Mouse (Mus musculus) spleen, adult 2 months (tissue): ENCODE results near the gene Sfxn1.

Experiments used
- CTCF ChIP-seq: fragments of 200-500 bp; IDR thresholded peaks from 2 replicates; pipeline ENCODE4 v1.5.1; 2011; ENCODE audit warnings: mild to moderate bottlenecking, inconsistent platforms; ENCODE audit not compliant: insufficient read depth, insufficient read length, insufficient replicate concordance; ENCODE audit errors: extremely low read depth
- POLR2A ChIP-seq: fragments of 200-500 bp; IDR thresholded peaks from 2 replicates; pipeline ENCODE4 v1.6.1; 2011; ENCODE audit warnings: low read depth, low read length, inconsistent platforms

- TF ChIP-seq CTCF (peak; percentile 87; the same call in 1 of the 2 replicates), POLR2A (no peak)
Measured at GRCm38 (mm10) chr13:54113819-54114550, 42.3 kb downstream of the Sfxn1 start.
